Mouse (Mus musculus) kidney, embryonic 14.5 days (tissue): Measurements from ENCODE around the gene 5730596B20Rik. TPM values are rescaled to one million over a fixed set of nuclear protein-coding genes. Genes with fewer than 3 reads are reported as not detected.

ENCODE experiments used
- ATAC-seq: fragments of 200-750 bp; cut with Nextera tagmentation; 2 replicates; pipeline ENCODE4 v1.8.0; 2017; ENCODE audit warnings: moderate number of reproducible peaks, mild to moderate bottlenecking, moderate TSS enrichment, moderate library complexity; ENCODE audit not compliant: low FRiP score, low TSS enrichment
- H3K27ac ChIP-seq: fragments of 300-500 bp; sonication (generic); 2 replicates; pipeline ENCODE4 v1.5.1; 2014; ENCODE audit warnings: low read depth, mild to moderate bottlenecking, low read length, moderate library complexity, mixed read lengths
- H3K27me3 ChIP-seq: fragments of 300-500 bp; sonication (generic); 2 replicates; pipeline ENCODE4 v1.6.1; 2014; ENCODE audit warnings: mild to moderate bottlenecking, low read length; ENCODE audit not compliant: control insufficient read depth, insufficient read depth
- H3K36me3 ChIP-seq: fragments of 300-500 bp; sonication (generic); 2 replicates; pipeline ENCODE4 v1.6.1; 2014; ENCODE audit warnings: low read length, mixed read lengths; ENCODE audit not compliant: control insufficient read depth, insufficient read depth
- H3K4me1 ChIP-seq: fragments of 300-500 bp; sonication (generic); 2 replicates; pipeline ENCODE4 v1.6.1; 2014; ENCODE audit warnings: low read length, mixed read lengths; ENCODE audit not compliant: control insufficient read depth, insufficient read depth
- H3K4me2 ChIP-seq: fragments of 300-500 bp; sonication (generic); replicated peaks from 2 replicates; pipeline ENCODE4 v1.6.1; 2014; ENCODE audit warnings: low read depth, mild to moderate bottlenecking, low read length
- H3K4me3 ChIP-seq: fragments of 300-500 bp; sonication (generic); 2 replicates; pipeline ENCODE4 v1.5.1; 2014; ENCODE audit warnings: mild to moderate bottlenecking, low read length
- H3K9ac ChIP-seq: fragments of 300-500 bp; sonication (generic); 2 replicates; pipeline ENCODE4 v1.6.1; 2014; ENCODE audit warnings: low read depth, mild to moderate bottlenecking, low read length, moderate library complexity
- H3K9me3 ChIP-seq: fragments of 300-500 bp; sonication (generic); 2 replicates; pipeline ENCODE4 v1.6.1; 2016; ENCODE audit warnings: low read length; ENCODE audit not compliant: control insufficient read depth
- WGBS: fragments of 180-500 bp; shearing (Covaris S2); extraction: QIAGEN DNeasy Blood & Tissue Kit; methylation state at CpG from one replicate; pipeline ENCODE4 v1.1.7; 2014; 5-methylcytosine and 5-hydroxymethylcytosine counted together
- polyA plus RNA-seq: library from polyadenylated mRNA; unstranded; fragments of >200 nt; fragmentation: Nextera tagmentation; extraction: Ambion mirVana; gene quantifications from 2 replicates; pipeline ENCODE4 v1.2.1, GENCODE M21; 2014

The 5730596B20Rik gene
- polyA plus RNA-seq, 1 experiment from 2014 or later: 2.7 TPM

- peak overlapping the region; percentile 25; the same call in 1 of the 2 replicates for H3K4me2 ChIP-seq
- peaks cover 79% of the 10 kb centered on the region for H3K4me1 ChIP-seq
- H3K27ac ChIP-seq: peak overlapping the region; percentile 94; the same call in 1 of the 2 replicates
- 30% methylated on average over 3 of the region's 3 CpGs for WGBS
- H3K9me3 ChIP-seq: no peaks in the 10 kb centered on the region
- H3K9ac ChIP-seq: peak overlapping the region; percentile 24; the same call in 1 of the 2 replicates
- H3K36me3 ChIP-seq: peaks cover 29% of the 10 kb centered on the region; the same call in 1 of the 2 replicates
- H3K27me3 ChIP-seq: no peaks in the 10 kb centered on the region
- H3K4me3 ChIP-seq: no peak overlapping the region
- no peak for ATAC-seq
Measured at GRCm38 (mm10) chr6:52185834-52186233, 8.5 kb downstream of the 5730596B20Rik start.

GRCm38 (mm10) chr6:52186500-52186899 is 9.2 kb downstream of the 5730596B20Rik start:
- H3K9me3 ChIP-seq: no peaks in the 10 kb centered on the region
- peaks cover 24% of the 10 kb centered on the region; the same call in 1 of the 2 replicates for H3K36me3 ChIP-seq
- ATAC-seq: no peak
- no peak overlapping the region for H3K4me2 ChIP-seq
- WGBS: 64% methylated on average over 1 of the region's 1 CpGs
- no peaks in the 10 kb centered on the region for H3K27me3 ChIP-seq
- H3K9ac ChIP-seq: no peak overlapping the region
- peak overlapping the region; percentile 24; the same call in 1 of the 2 replicates for H3K27ac ChIP-seq
- H3K4me3 ChIP-seq: no peak overlapping the region
- H3K4me1 ChIP-seq: peaks cover 72% of the 10 kb centered on the region

- H3K4me1 ChIP-seq: peaks cover 66% of the 10 kb centered on the region
- no peak for ATAC-seq
- WGBS: 25% methylated on average over 5 of the region's 5 CpGs
Measured at GRCm38 (mm10) chr6:52189172-52189591, 11.9 kb downstream of the 5730596B20Rik start.

GRCm38 (mm10) chr6:52189909-52190308 is 12.6 kb downstream of the 5730596B20Rik start:
- Histone ChIP-seq H3K27me3 (no peaks in the 10 kb centered on the region), H3K4me2 (peak overlapping the region; percentile 97), H3K4me3 (peak overlapping the region; percentile 57; the same call in 1 of the 2 replicates), H3K9ac (peak overlapping the region; percentile 88), H3K36me3 (peaks cover 20% of the 10 kb centered on the region; the same call in 1 of the 2 replicates), H3K9me3 (no peaks in the 10 kb centered on the region), H3K4me1 (peaks cover 66% of the 10 kb centered on the region), H3K27ac (peak overlapping the region; percentile 95)
- WGBS: 19% methylated on average over 8 of the region's 8 CpGs
- no peak for ATAC-seq

More at GRCm38 (mm10) chr6:52189172-52189591, 11.9 kb downstream of the 5730596B20Rik start:
- Histone ChIP-seq H3K36me3 (peaks cover 20% of the 10 kb centered on the region; the same call in 1 of the 2 replicates), H3K4me3 (no peak overlapping the region), H3K27ac (peak overlapping the region; percentile 95; the same call in 1 of the 2 replicates), H3K9ac (no peak overlapping the region), H3K9me3 (no peaks in the 10 kb centered on the region), H3K27me3 (no peaks in the 10 kb centered on the region), H3K4me2 (0 out of 2 replicates have a peak overlapping the region, but pooled peaks have one; percentile 1)

GRCm38 (mm10) chr6:52190410-52190809 is 13.1 kb downstream of the 5730596B20Rik start:
- no peaks in the 10 kb centered on the region for H3K9me3 ChIP-seq
- H3K9ac ChIP-seq: peak overlapping the region; percentile 88
- H3K4me3 ChIP-seq: peak overlapping the region; percentile 57
- H3K4me2 ChIP-seq: peak overlapping the region; percentile 97
- peak overlapping the region; percentile 95 for H3K27ac ChIP-seq
- H3K36me3 ChIP-seq: peaks cover 20% of the 10 kb centered on the region; the same call in 1 of the 2 replicates
- ATAC-seq: no peak
- H3K4me1 ChIP-seq: peaks cover 65% of the 10 kb centered on the region
- no peaks in the 10 kb centered on the region for H3K27me3 ChIP-seq
- 2% methylated on average over 23 of the region's 23 CpGs for WGBS

GRCm38 (mm10) chr6:52190906-52191810 is 13.9 kb downstream of the 5730596B20Rik start, which contains the start of gene Hoxa4:
TSS of gene Hoxa4 (minus strand) at chr6:52191753.
- H3K4me2 ChIP-seq: peak within 1 kb of the TSS; percentile 97
- peak within 1 kb of the TSS; percentile 88 for H3K9ac ChIP-seq
- WGBS: under 1% methylated on average over 69 of the region's 102 CpGs
- peak; percentile 75 for ATAC-seq
- peak within 1 kb of the TSS; percentile 95 for H3K27ac ChIP-seq
- H3K4me3 ChIP-seq: peak within 1 kb of the TSS; percentile 57
- no peaks in the 10 kb centered on the region for H3K27me3 ChIP-seq
- H3K9me3 ChIP-seq: no peaks in the 10 kb centered on the region
- H3K36me3 ChIP-seq: peaks cover 16% of the 10 kb centered on the region; the same call in 1 of the 2 replicates
- H3K4me1 ChIP-seq: peaks cover 65% of the 10 kb centered on the region

GRCm38 (mm10) chr6:52191860-52192550 is 14.7 kb downstream of the 5730596B20Rik start:
- under 1% methylated on average over 45 of the region's 55 CpGs for WGBS

DNA sequence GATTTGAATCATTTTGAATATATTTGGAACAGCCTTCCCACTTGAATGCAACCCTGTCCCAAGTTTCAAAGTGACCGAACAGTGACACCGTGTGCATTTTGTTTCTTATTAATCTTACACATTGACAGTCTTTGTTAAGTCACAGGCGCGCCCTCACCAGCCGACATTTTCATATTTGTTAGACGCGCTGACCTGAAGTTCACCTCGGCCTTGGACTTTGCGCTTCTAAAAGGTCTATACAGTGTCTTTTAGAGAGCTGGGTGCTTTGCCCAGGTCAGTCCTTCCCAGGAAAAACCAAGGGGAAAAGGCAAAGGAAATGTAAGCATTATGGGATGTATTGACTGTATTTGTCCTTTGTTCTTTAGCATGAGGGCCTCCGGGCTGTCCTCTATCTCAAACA is 17.4 kb downstream of the 5730596B20Rik start:
- Histone ChIP-seq H3K36me3 (peaks cover 5% of the 10 kb centered on the region; the same call in 1 of the 2 replicates), H3K4me3 (no peak overlapping the region), H3K27ac (peak overlapping the region; percentile 32; the same call in 1 of the 2 replicates), H3K27me3 (no peaks in the 10 kb centered on the region), H3K4me2 (no peak overlapping the region; the same call in 1 of the 2 replicates), H3K4me1 (peaks cover 65% of the 10 kb centered on the region), H3K9me3 (no peaks in the 10 kb centered on the region), H3K9ac (no peak overlapping the region; the same call in 1 of the 2 replicates)
- 20% methylated on average over 10 of the region's 10 CpGs for WGBS
- no peak for ATAC-seq

More at GRCm38 (mm10) chr6:52191860-52192550, 14.7 kb downstream of the 5730596B20Rik start:
- Histone ChIP-seq H3K4me2 (peak overlapping the region; percentile 97), H3K4me3 (peak overlapping the region; percentile 57), H3K4me1 (peaks cover 68% of the 10 kb centered on the region), H3K27ac (peak overlapping the region; percentile 89), H3K9ac (peak overlapping the region; percentile 88), H3K9me3 (no peaks in the 10 kb centered on the region), H3K27me3 (no peaks in the 10 kb centered on the region), H3K36me3 (peaks cover 8% of the 10 kb centered on the region; the same call in 1 of the 2 replicates)
- peak; percentile 73 for ATAC-seq
